Mouse (Mus musculus) thymus, postnatal 4 days (tissue): ENCODE results near the gene Tnfrsf25.

ENCODE experiments used
- DNase-seq: peaks from one replicate; pipeline ENCODE4 v3.0.0; 2021

Tnfrsf25 gene

GRCm38 (mm10) chr4:152094233-152094632 lies 21.5 kb upstream of the Tnfrsf25 start:
- DNase-seq = no peak

GRCm38 (mm10) chr4:152095937-152096910 lies 19.5 kb upstream of the Tnfrsf25 start:
- peak; percentile 89 for DNase-seq

GRCm38 (mm10) chr4:152096927-152097326 lies 18.8 kb upstream of the Tnfrsf25 start:
- no peak for DNase-seq

GRCm38 (mm10) chr4:152097911-152098799 lies 17.6 kb upstream of the Tnfrsf25 start:
- DNase-seq = no peak

- DNase-seq = no peak
Observed at GRCm38 (mm10) chr4:152100541-152100940, 15.2 kb upstream of the Tnfrsf25 start.

- DNase-seq = peak; percentile 10
Observed at GRCm38 (mm10) chr4:152101081-152101653, 14.6 kb upstream of the Tnfrsf25 start.

- DNase-seq = peak; percentile 16
Observed at GRCm38 (mm10) chr4:152101921-152102320, 13.8 kb upstream of the Tnfrsf25 start.

- peak; percentile 95 for DNase-seq
Observed at GRCm38 (mm10) chr4:152103025-152103424, 12.7 kb upstream of the Tnfrsf25 start.

GRCm38 (mm10) chr4:152106746-152107145 lies 9.0 kb upstream of the Tnfrsf25 start:
- peak; percentile 31 for DNase-seq

- DNase-seq = peak; percentile 64
Observed at GRCm38 (mm10) chr4:152107493-152107892, 8.2 kb upstream of the Tnfrsf25 start.

- peak; percentile 49 for DNase-seq
Observed at GRCm38 (mm10) chr4:152107971-152108509, 7.7 kb upstream of the Tnfrsf25 start.

GRCm38 (mm10) chr4:152108673-152109072 lies 7.1 kb upstream of the Tnfrsf25 start:
- no peak for DNase-seq

- DNase-seq = no peak
Observed at GRCm38 (mm10) chr4:152109509-152109908, 6.2 kb upstream of the Tnfrsf25 start.

- no peak for DNase-seq
Observed at GRCm38 (mm10) chr4:152110689-152111088, 5.0 kb upstream of the Tnfrsf25 start.

- DNase-seq = no peak
Observed at GRCm38 (mm10) chr4:152112329-152112728, 3.4 kb upstream of the Tnfrsf25 start.

- peak; percentile 40 for DNase-seq
Observed at GRCm38 (mm10) chr4:152114080-152114479, 1.7 kb upstream of the Tnfrsf25 start.

- DNase-seq = no peak
Observed at GRCm38 (mm10) chr4:152117538-152117937, 1.8 kb downstream of the Tnfrsf25 start.

GRCm38 (mm10) chr4:152119396-152120292 lies 3.9 kb downstream of the Tnfrsf25 start:
- peak; percentile 89 for DNase-seq

- DNase-seq = peak; percentile 72
Observed at GRCm38 (mm10) chr4:152120311-152121182, 4.8 kb downstream of the Tnfrsf25 start.

GRCm38 (mm10) chr4:152121183-152121505 lies 5.4 kb downstream of the Tnfrsf25 start:
- no peak for DNase-seq
